Mouse (Mus musculus) mouse embryonic stem cell (cell line): ENCODE measurements around the gene Olfr709-ps1.
"Not testable (repeated sequence)": the region's sequence is repeated elsewhere in the genome, so short reads cannot be mapped to it uniquely, and the experiment has no call there.

ENCODE experiments used
- in situ Hi-C, 2 experiments: fragments of 300-500 bp; cut with MboI; formaldehyde crosslinking; loops; 1 replicate in 1 of 2; 3 replicates in 1 of 2; pipeline ENCODE4 v1.14.3; 2019 to 2020; ENCODE audit warnings: low sequenced_read_pairs in 2 of 2, low pct_unique_long_range_greater_than_20kb in 1 of 2, mixed read lengths in 1 of 2; ENCODE audit not compliant: unreplicated experiment in 1 of 2

Gene Olfr709-ps1

GRCm38 (mm10) chr7:106932119-106932518 is at the start of gene Olfr709-ps1:
Gene Olfr709-ps1, minus strand, starts transcription at chr7:106932219.
- in situ Hi-C loops: no loop called here

GRCm38 (mm10) chr7:106975353-106975752 is 43.3 kb upstream of the Olfr709-ps1 start, which contains the start of gene Olfr711:
Gene Olfr711, minus strand, starts transcription at chr7:106975453.
- in situ Hi-C loops: no loop called here

- in situ Hi-C loops: not testable (repeated sequence)
These were observed 35.5 kb upstream of the Olfr709-ps1 start for GRCm38 (mm10) chr7:106967503-106967902.

- in situ Hi-C loops: no loop called here
These were observed 31.8 kb upstream of the Olfr709-ps1 start, which contains the start of gene Olfr6 for GRCm38 (mm10) chr7:106963837-106964236. Gene Olfr6, minus strand, starts transcription at chr7:106963937.

- in situ Hi-C loops: no loop called here
These were observed 16.2 kb upstream of the Olfr709-ps1 start, which contains the start of gene Olfr710 for GRCm38 (mm10) chr7:106948212-106948611. Gene Olfr710, minus strand, starts transcription at chr7:106948312.

GRCm38 (mm10) chr7:106920961-106921360 is 11.1 kb downstream of the Olfr709-ps1 start:
- in situ Hi-C loops: not testable (repeated sequence)

- in situ Hi-C loops: no loop called here
These were observed 24.3 kb downstream of the Olfr709-ps1 start, which contains the start of gene Olfr1532-ps1 for GRCm38 (mm10) chr7:106907676-106908075. Gene Olfr1532-ps1, plus strand, starts transcription at chr7:106908001.

- in situ Hi-C loops: not testable (repeated sequence)
These were observed 30.9 kb downstream of the Olfr709-ps1 start, which contains the start of gene Olfr707 for GRCm38 (mm10) chr7:106901141-106901540. Gene Olfr707, minus strand, starts transcription at chr7:106901241.

GRCm38 (mm10) chr7:106888062-106888461 is 44.0 kb downstream of the Olfr709-ps1 start, which contains the start of gene Olfr706:
Gene Olfr706, minus strand, starts transcription at chr7:106888162.
- in situ Hi-C loops: no loop called here

GRCm38 (mm10) chr7:106876791-106877190 is 55.2 kb downstream of the Olfr709-ps1 start, which contains the start of gene Olfr705:
Gene Olfr705, minus strand, starts transcription at chr7:106876891.
- in situ Hi-C loops: no loop called here
